Mouse (Mus musculus): ENCODE data around the gene Pcid2. TPM values are rescaled to one million over a fixed set of nuclear protein-coding genes. Genes with fewer than 3 reads are reported as not detected.
A peak's percentile ranks its signal among the peaks of the same experiment; 100 is the strongest.

Pcid2 gene
- total RNA-seq (2021): 10 to 100 TPM in 1 of 2 experiments, 1 to 10 TPM in 1; 7.5 to 11.0 TPM

- intact Hi-C loops (cut with DNase I): loop anchor here (2.0 to 10.0 kb wide), 6 partner anchors 54 to 1550 kb away; partner anchors contain the start of genes Atp11a, Cars2, Ing1 and Lamp1
- peak; percentile 93 to 94 for DNase-seq
Measured at GRCm38 (mm10) chr8:13105087-13105881, at the start of gene Pcid2, which contains the start of gene Cul4a. Gene Pcid2 (minus strand): TSS chr8:13105459. Gene Cul4a (plus strand): TSS chr8:13105621.

- DNase-seq: no peak
- intact Hi-C loops (cut with DNase I): no loop called here
Measured at GRCm38 (mm10) chr8:13154099-13154498, 48.8 kb upstream of the Pcid2 start.

GRCm38 (mm10) chr8:13150929-13151328 is 45.7 kb upstream of the Pcid2 start:
- no peak for DNase-seq
- intact Hi-C loops (cut with DNase I): no loop called here

- intact Hi-C loops (cut with DNase I): no loop called here
- no peak for DNase-seq
Measured at GRCm38 (mm10) chr8:13149866-13150265, 44.6 kb upstream of the Pcid2 start.

- DNase-seq: no peak
- intact Hi-C loops (cut with DNase I): no loop called here
Measured at GRCm38 (mm10) chr8:13149287-13149686, 44.0 kb upstream of the Pcid2 start.

- intact Hi-C loops (cut with DNase I): no loop called here
- DNase-seq: no peak
Measured at GRCm38 (mm10) chr8:13148476-13148875, 43.2 kb upstream of the Pcid2 start.

GRCm38 (mm10) chr8:13141681-13142080 is 36.4 kb upstream of the Pcid2 start:
- intact Hi-C loops (cut with DNase I): loop anchor here (5.0 kb wide), 1 partner anchor 116 kb away; no protein-coding TSS in a partner anchor
- DNase-seq: no peak

- no peak for DNase-seq
- intact Hi-C loops (cut with DNase I): loop anchor here (5.0 kb wide), 1 partner anchor 118 kb away; no protein-coding TSS in a partner anchor
Measured at GRCm38 (mm10) chr8:13139641-13140182, 34.5 kb upstream of the Pcid2 start.

GRCm38 (mm10) chr8:13132220-13132619 is 27.0 kb upstream of the Pcid2 start:
- intact Hi-C loops (cut with DNase I): loop anchor here (2.0 kb wide), 1 partner anchor 81 kb away; no protein-coding TSS in a partner anchor
- DNase-seq: peak; percentile 50 to 69

GRCm38 (mm10) chr8:13124897-13125296 is 19.6 kb upstream of the Pcid2 start:
- intact Hi-C loops (cut with DNase I): loop anchor here (5.0 kb wide), 1 partner anchor 137 kb away; no protein-coding TSS in a partner anchor
- no peak for DNase-seq

GRCm38 (mm10) chr8:13122887-13123421 is 17.7 kb upstream of the Pcid2 start:
- intact Hi-C loops (cut with DNase I): loop anchor here (5.0 kb wide), 1 partner anchor 139 kb away; no protein-coding TSS in a partner anchor
- no peak for DNase-seq

GRCm38 (mm10) chr8:13120882-13121665 is 15.8 kb upstream of the Pcid2 start:
- intact Hi-C loops (cut with DNase I): loop anchor here (5.0 kb wide), 1 partner anchor 141 kb away; no protein-coding TSS in a partner anchor
- no peak for DNase-seq

- DNase-seq: no peak
- intact Hi-C loops (cut with DNase I): no loop called here
Measured at GRCm38 (mm10) chr8:13118516-13118915, 13.3 kb upstream of the Pcid2 start.

- intact Hi-C loops (cut with DNase I): no loop called here
- no peak for DNase-seq
Measured at GRCm38 (mm10) chr8:13117096-13117495, 11.8 kb upstream of the Pcid2 start.

- intact Hi-C loops (cut with DNase I): no loop called here
- no peak for DNase-seq
Measured at GRCm38 (mm10) chr8:13113232-13113631, 8.0 kb upstream of the Pcid2 start.

- DNase-seq: no peak
- intact Hi-C loops (cut with DNase I): no loop called here
Measured at GRCm38 (mm10) chr8:13111917-13112316, 6.7 kb upstream of the Pcid2 start.

GRCm38 (mm10) chr8:13109416-13109960 is 4.2 kb upstream of the Pcid2 start:
- intact Hi-C loops (cut with DNase I): loop anchor here (5.0 to 10.0 kb wide), 5 partner anchors 132 to 1555 kb away; partner anchors contain the start of genes Atp11a, Cars2, Ing1 and Tubgcp3
- DNase-seq: no peak

GRCm38 (mm10) chr8:13108967-13109366 is 3.7 kb upstream of the Pcid2 start:
- intact Hi-C loops (cut with DNase I): loop anchor here (5.0 to 10.0 kb wide), 5 partner anchors 132 to 1554 kb away; partner anchors contain the start of genes Atp11a, Cars2, Ing1 and Tubgcp3
- DNase-seq: no peak

- no peak for DNase-seq
- intact Hi-C loops (cut with DNase I): loop anchor here (5.0 to 10.0 kb wide), 5 partner anchors 131 to 1553 kb away; partner anchors contain the start of genes Atp11a, Cars2, Ing1 and Tubgcp3
Measured at GRCm38 (mm10) chr8:13107990-13108638, 2.9 kb upstream of the Pcid2 start.
